Mouse (Mus musculus) liver, embryonic 14.5 days (tissue): ENCODE measurements at regions not wholly inside any gene's neighbourhood (a gene's known extent, or its start where the extent isn't known, plus 50 kb on each side); places are given as distances from the start of the nearest gene placed in this dataset.

Source experiments
- ATAC-seq: fragments of 200-750 bp; cut with Nextera tagmentation; 2 replicates; pipeline ENCODE4 v1.8.0; 2017; ENCODE audit warnings: moderate number of reproducible peaks, mild to moderate bottlenecking, moderate library complexity; ENCODE audit not compliant: insufficient read depth
- DNase-seq, 3 experiments: peaks; one replicate each; pipeline ENCODE4 v3.0.0-alpha.2; 2012 to 2013; ENCODE audit warnings: low read depth in 3 of 3, low spot score in 3 of 3
- H3K27ac ChIP-seq: fragments of 300-500 bp; sonication (generic); 2 replicates; pipeline ENCODE4 v1.5.1; 2014; ENCODE audit warnings: moderate library complexity, mild to moderate bottlenecking, control low read depth, inconsistent platforms
- H3K27me3 ChIP-seq: fragments of 300-500 bp; sonication (generic); 2 replicates; pipeline ENCODE4 v1.6.1; 2014; ENCODE audit warnings: mild to moderate bottlenecking, low read length, moderate library complexity; ENCODE audit not compliant: control insufficient read depth, insufficient read depth
- H3K36me3 ChIP-seq: fragments of 300-500 bp; sonication (generic); replicated peaks from 2 replicates; pipeline ENCODE4 v1.6.1; 2014; ENCODE audit warnings: low read depth; ENCODE audit not compliant: control insufficient read depth, insufficient read depth
- H3K4me1 ChIP-seq, 2 experiments: fragments of 200-500 bp in 1 of 2; fragments of 300-500 bp in 1 of 2; sonication (generic) in 1 of 2; replicated peaks; 2 replicates each; pipeline ENCODE4 v1.6.1; 2012 to 2014; ENCODE audit warnings: antibody characterized with exemption in 1 of 2, inconsistent platforms in 1 of 2, low read length in 1 of 2; ENCODE audit not compliant: control insufficient read depth in 2 of 2, insufficient read depth in 2 of 2
- H3K4me2 ChIP-seq: fragments of 300-500 bp; sonication (generic); 2 replicates; pipeline ENCODE4 v1.6.1; 2014; ENCODE audit warnings: low read depth, mild to moderate bottlenecking, control low read depth, moderate library complexity
- H3K4me3 ChIP-seq, 2 experiments: fragments of 200-500 bp in 1 of 2; fragments of 300-500 bp in 1 of 2; sonication (generic) in 1 of 2; 2 replicates each; pipeline ENCODE4 v1.5.1; 2012 to 2014; ENCODE audit warnings: low read depth in 2 of 2, low read length in 2 of 2, mild to moderate bottlenecking in 2 of 2, control low read depth in 1 of 2, inconsistent platforms in 1 of 2, moderate library complexity in 1 of 2; ENCODE audit not compliant: insufficient read depth in 1 of 2
- H3K9ac ChIP-seq: fragments of 300-500 bp; sonication (generic); replicated peaks from 2 replicates; pipeline ENCODE4 v1.6.1; 2014; ENCODE audit warnings: mild to moderate bottlenecking, control low read depth, moderate library complexity
- H3K9me3 ChIP-seq: fragments of 300-500 bp; sonication (generic); 2 replicates; pipeline ENCODE4 v1.6.1; 2016; ENCODE audit warnings: low read length, mixed read lengths; ENCODE audit not compliant: control insufficient read depth
- CTCF ChIP-seq: IDR thresholded peaks from 2 replicates; pipeline ENCODE4 v1.5.1; 2016; ENCODE audit warnings: antibody characterized with exemption, low read depth, control low read depth
- EP300 ChIP-seq: IDR thresholded peaks from 2 replicates; pipeline ENCODE4 v1.6.1; 2016; ENCODE audit warnings: antibody characterized with exemption, low read depth
- WGBS: fragments of 180-500 bp; shearing (Covaris S2); extraction: QIAGEN DNeasy Blood & Tissue Kit; methylation state at CpG from one replicate; pipeline ENCODE4 v1.1.7; 2014; ENCODE audit not compliant: insufficient replicate concordance; 5-methylcytosine and 5-hydroxymethylcytosine counted together

- no peak for TF ChIP-seq EP300
- peak; percentile 84 for TF ChIP-seq CTCF
- 25% methylated on average over 7 of the region's 7 CpGs for WGBS
- Histone ChIP-seq H3K36me3 (no peaks in the 10 kb centered on the region), H3K4me2 (no peak overlapping the region), H3K27ac (no peak overlapping the region), H3K9me3 (no peaks in the 10 kb centered on the region), H3K4me3 (no peak overlapping the region), H3K9ac (no peak overlapping the region), H3K4me1 (peaks cover 0 to 3% of the 10 kb centered on the region in 2 experiments; a peak in 1 of 4 replicates), H3K27me3 (no peaks in the 10 kb centered on the region)
- ATAC-seq (peak; percentile 57), DNase-seq (peak in 1 of 3 experiments; percentile 7)
These were observed 58.8 kb upstream of the Barx2 start for GRCm38 (mm10) chr9:31971801-31972628.

DNA sequence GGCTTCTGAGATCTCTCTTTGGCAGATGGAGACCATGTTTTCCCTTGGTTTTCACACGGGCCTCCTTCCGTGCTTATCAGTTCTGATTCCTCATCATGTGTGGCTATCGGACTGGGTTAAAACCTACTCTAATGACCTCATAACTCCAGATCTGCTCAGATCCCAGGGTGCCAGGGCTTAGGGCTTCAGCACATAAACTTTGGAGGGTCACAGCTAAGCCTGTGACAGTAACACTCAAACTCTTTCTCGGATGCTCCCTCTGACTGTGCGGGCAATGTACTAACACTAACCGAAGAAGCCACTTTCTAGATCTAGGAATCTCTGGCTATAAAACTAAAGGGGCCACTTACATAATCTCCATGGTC, 59.3 kb upstream of the Barx2 start:
- Histone ChIP-seq H3K27me3 (no peaks in the 10 kb centered on the region), H3K9me3 (no peaks in the 10 kb centered on the region), H3K27ac (no peak overlapping the region), H3K36me3 (no peaks in the 10 kb centered on the region), H3K4me2 (no peak overlapping the region), H3K4me1 (peaks cover 0 to 3% of the 10 kb centered on the region in 2 experiments; a peak in 1 of 4 replicates), H3K4me3 (no peak overlapping the region), H3K9ac (no peak overlapping the region)
- 61% methylated on average over 6 of the region's 6 CpGs for WGBS
- TF ChIP-seq CTCF = no peak
- TF ChIP-seq EP300 = no peak
- ATAC-seq (no peak), DNase-seq (no peak)

GRCm38 (mm10) chr9:31976191-31976590, 62.9 kb upstream of the Barx2 start:
- WGBS = 36% methylated on average over 2 of the region's 2 CpGs
- H3K9ac ChIP-seq = no peak overlapping the region

GRCm38 (mm10) chr9:31978071-31978470, 64.8 kb upstream of the Barx2 start:
- no peak overlapping the region for H3K9ac ChIP-seq
- no peak for ATAC-seq
- H3K27me3 ChIP-seq = no peaks in the 10 kb centered on the region
- TF ChIP-seq EP300 = no peak
- no peak for TF ChIP-seq CTCF
- no peak for DNase-seq
- H3K9me3 ChIP-seq = no peaks in the 10 kb centered on the region
- H3K4me1 ChIP-seq = no peaks in the 10 kb centered on the region
- no peaks in the 10 kb centered on the region for H3K36me3 ChIP-seq
- 70% methylated on average over 2 of the region's 2 CpGs for WGBS
- no peak overlapping the region for H3K4me2 ChIP-seq
- no peak overlapping the region for H3K4me3 ChIP-seq
- no peak overlapping the region for H3K27ac ChIP-seq

More at GRCm38 (mm10) chr9:31976191-31976590, 62.9 kb upstream of the Barx2 start:
- H3K4me2 ChIP-seq = no peak overlapping the region
- no peak for TF ChIP-seq CTCF
- TF ChIP-seq EP300 = no peak
- no peaks in the 10 kb centered on the region for H3K36me3 ChIP-seq
- no peak for ATAC-seq
- H3K4me1 ChIP-seq = peaks cover 0 to 3% of the 10 kb centered on the region in 2 experiments; a peak in 1 of 4 replicates
- no peak for DNase-seq
- no peaks in the 10 kb centered on the region for H3K27me3 ChIP-seq
- no peaks in the 10 kb centered on the region for H3K9me3 ChIP-seq
- no peak overlapping the region for H3K27ac ChIP-seq
- no peak overlapping the region for H3K4me3 ChIP-seq

- ATAC-seq (no peak), DNase-seq (no peak)
- TF ChIP-seq EP300 (no peak), CTCF (no peak)
- Histone ChIP-seq H3K4me1 (no peaks in the 10 kb centered on the region), H3K4me2 (no peak overlapping the region), H3K9ac (no peak overlapping the region), H3K36me3 (no peaks in the 10 kb centered on the region), H3K4me3 (no peak overlapping the region), H3K27me3 (no peaks in the 10 kb centered on the region), H3K9me3 (no peaks in the 10 kb centered on the region), H3K27ac (no peak overlapping the region)
- WGBS = 48% methylated on average over 3 of the region's 3 CpGs
These were observed 65.9 kb upstream of the Barx2 start for GRCm38 (mm10) chr9:31979211-31979610.
